Mouse (Mus musculus) MEL (cell line): Measurements from ENCODE around the gene Prr5.

Source experiments
- CTCF ChIP-seq, 3 experiments: IDR thresholded peaks in 2 of 3; conservative IDR thresholded peaks in 1 of 3; 2 replicates each; pipeline ENCODE4 v1.5.1; 2011 to 2012; ENCODE audit warnings: low read length in 3 of 3, low read depth in 2 of 3, mild to moderate bottlenecking in 2 of 3, improper control_type of control experiment in 1 of 3, inconsistent platforms in 1 of 3, mixed read lengths in 1 of 3, moderate library complexity in 1 of 3; ENCODE audit not compliant: control insufficient read depth in 1 of 3, insufficient read depth in 1 of 3, poor library complexity in 1 of 3, severe bottlenecking in 1 of 3
- RCOR1 ChIP-seq: IDR thresholded peaks from 2 replicates; pipeline ENCODE4 v1.6.1; 2012; ENCODE audit warnings: low read depth, mild to moderate bottlenecking, inconsistent platforms, low read length, improper control_type of control experiment

GRCm38 (mm10) chr15:84682206-84682605 lies 12.8 kb downstream of the Prr5 start:
- TF ChIP-seq RCOR1 (no peak), CTCF (IDR thresholded peaks at IDR 0.05 in 2 of 3, conservative IDR thresholded peaks at IDR 0.05 in 1 of 3; ENCODE audit: control insufficient read depth in 1 of 3, insufficient read depth in 1 of 3, low read depth in 2 of 3, low read length in 3 of 3, poor library complexity in 1 of 3, severe bottlenecking in 1 of 3) (no peak)
